Mouse (Mus musculus) layer of hippocampus, adult 8-10 months (tissue): Measurements from ENCODE around the gene Sctr. TPM values are rescaled to one million over a fixed set of nuclear protein-coding genes. Genes with fewer than 3 reads are reported as not detected.
A peak's percentile ranks its signal among the peaks of the same experiment; 100 is the strongest.

Source experiments
- DNase-seq, 2 experiments: peaks; one replicate each; pipeline ENCODE4 v3.0.0; 2022; ENCODE audit warnings: low spot score in 2 of 2
- total RNA-seq, 4 experiments: library from RNA; stranded (reverse); gene quantifications; 2 replicates each; pipeline ENCODE4 v1.2.4; 2022

Gene Sctr
- 1 to 10 TPM; 1.1 to 2.7 (median 1.7) TPM for total RNA-seq

DNA sequence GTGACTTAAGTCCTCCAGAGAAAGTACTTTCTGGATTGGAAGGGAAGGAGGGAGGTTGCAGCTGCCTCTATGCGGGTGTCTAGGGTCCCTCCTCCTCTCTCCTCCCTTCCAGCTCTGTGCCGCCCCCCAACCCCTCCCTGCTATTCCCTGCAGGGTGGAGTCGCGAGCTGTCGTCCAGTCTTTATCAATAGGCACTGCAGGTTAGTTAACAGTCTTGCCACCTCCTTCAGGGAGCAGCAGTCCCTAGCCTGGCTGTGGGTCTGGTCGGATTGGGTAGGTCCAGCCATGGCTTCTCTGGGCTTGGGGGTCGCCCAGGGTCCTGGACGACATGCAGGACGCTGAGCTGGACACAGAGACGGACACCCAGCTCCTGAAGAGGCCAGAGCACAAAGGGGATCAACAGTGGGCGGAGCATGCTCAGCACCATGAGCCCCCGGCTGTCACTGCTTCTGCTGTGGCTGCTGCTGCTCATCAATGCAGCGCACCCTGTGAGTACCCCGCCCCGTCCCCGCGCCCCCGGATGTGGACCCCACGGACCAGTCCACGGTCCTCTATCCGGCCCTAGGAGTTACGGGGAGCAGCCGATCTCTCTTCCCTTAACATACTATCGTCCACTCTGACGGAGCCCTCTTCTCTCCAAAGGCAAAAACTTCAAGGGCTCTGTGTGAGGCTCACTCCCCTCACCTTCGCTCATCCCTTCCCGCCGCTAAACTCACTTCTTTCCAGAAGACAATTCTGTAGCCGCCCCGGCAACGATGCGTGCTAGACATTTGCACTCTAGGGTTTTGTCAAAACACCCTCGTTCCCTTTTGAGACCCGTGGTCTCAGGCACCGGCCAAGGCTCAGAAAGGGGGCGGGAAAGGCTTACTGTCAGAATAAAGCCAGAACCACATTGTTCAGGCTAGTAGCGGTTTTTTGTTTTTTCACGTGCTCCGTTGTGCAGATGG lies at the start of gene Sctr:
Sctr (plus strand) TSS at position 51 of the 947 bp plus-strand sequence.
- DNase-seq: no peak

- DNase-seq: peak; percentile 16 to 19
These were observed 48.9 kb upstream of the Sctr start for GRCm38 (mm10) chr1:119957716-119958222.

DNA sequence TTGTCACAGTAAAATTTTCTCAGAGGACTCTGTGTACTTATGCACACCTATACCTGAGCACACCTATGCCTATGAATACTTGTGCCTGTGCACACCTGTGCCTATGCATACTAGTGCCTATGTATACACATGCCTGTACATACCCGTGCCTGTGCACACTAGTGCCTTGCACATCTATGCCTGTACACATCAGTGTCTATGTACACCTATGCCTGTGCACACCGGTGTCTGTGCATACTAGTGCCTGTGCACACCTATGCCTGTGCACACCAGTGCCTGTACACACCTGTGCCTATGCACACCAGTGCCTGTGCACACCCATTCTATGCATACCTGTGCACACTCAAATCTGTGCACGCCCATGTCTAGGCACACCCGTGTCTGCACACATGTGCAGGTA lies 47.2 kb upstream of the Sctr start:
- no peak for DNase-seq

DNA sequence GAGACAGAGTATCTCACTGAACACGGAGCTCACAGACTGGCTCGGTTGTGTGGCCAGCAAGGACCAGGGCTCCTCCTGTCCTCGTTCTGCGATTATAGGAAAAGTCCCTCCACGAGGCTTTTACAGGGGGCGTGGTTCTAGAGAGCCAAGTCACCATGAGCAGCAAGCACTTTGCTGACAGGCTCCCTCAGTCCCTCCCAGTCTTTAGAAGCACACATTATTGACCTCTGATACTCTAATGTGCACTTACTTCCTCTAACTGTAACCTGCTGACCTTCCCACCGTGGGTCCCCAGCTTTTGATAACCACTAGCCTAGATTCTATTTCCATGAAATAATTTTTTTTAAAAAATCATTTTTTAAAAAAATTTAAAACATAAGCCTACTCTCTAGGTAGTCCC lies 46.8 kb upstream of the Sctr start:
- DNase-seq: no peak

GRCm38 (mm10) chr1:119965804-119966514 lies 40.7 kb upstream of the Sctr start:
- no peak for DNase-seq

DNA sequence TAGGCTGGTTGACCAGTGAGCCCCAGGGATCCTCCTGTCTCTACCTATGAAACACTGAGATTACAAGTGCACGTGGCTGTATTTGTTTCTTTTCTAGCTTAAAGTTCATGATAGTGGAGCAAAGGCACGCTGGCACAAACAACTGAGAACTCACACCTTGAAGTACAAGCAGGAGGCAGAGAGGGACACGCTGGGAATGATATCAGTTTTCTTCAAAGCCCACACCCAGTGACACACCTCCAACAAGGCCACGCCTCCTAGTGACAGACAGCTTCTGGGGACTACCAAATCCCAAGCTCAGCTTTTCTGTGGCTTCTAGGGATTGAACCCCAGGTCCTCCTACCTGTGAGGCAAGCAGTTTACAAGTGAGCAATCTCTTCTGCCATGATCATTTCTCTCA lies 33.6 kb upstream of the Sctr start:
- no peak for DNase-seq

GRCm38 (mm10) chr1:119975141-119975540 lies 31.6 kb upstream of the Sctr start:
- DNase-seq: no peak

DNA sequence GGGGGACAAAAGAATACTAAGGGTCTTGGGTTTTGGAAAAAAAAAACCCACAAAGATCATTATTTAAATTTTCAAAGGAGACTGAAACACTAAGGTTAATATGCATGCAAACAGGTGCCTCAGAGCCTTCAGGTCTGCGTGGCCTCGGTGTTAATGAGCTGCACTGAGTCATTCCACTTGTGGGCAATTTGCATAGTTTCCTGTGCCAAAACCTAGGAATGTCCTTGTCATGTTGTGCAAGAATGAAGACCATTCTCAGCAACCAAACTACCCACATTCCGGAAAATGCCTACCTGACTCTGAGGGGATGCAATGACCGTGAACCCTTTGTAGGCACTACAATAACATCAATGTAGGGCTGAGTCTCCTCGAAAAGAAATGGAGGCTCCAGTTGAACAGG lies 20.1 kb upstream of the Sctr start:
- no peak for DNase-seq

DNA sequence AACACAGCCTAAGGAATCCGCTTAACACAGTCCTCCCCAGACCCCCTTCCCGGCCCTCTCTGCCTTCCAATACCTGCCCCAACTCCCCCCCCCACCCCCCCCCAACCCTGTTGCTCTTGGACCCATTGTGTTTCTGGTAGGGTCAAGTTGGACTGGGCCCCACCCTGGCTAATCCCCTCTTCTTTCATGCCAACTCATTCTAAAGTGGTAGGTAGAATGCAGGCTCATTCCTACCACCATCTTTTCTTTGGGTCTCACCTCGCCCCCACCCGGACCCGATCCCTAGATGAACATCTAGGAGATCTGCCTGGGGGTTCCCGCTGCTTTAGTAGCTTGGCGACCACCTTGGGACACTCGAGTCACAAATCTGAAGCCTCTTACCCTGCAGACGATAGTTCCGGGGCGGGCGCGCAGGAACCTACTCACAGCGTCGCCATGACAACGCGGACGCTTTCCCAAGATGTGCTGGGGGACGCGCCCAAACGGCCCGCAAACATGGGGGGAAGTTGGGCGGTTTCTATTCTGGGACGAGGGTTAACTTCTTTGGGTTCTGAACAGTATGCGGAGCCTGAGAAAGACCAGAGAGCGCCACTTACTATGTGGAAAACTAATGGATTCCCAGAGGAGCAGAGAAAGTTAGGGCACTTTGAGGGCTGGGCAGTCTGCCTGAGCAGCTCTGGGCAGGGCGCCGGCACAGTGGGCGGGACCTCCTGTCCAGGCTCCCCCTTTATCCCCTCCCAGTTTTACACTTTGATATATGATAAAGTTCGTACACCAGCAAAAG lies 9.7 kb upstream of the Sctr start, which contains the start of gene Cfap221:
Cfap221 (minus strand) TSS at position 437 of the 784 bp plus-strand sequence.
- peak; percentile 22 to 34 for DNase-seq

DNA sequence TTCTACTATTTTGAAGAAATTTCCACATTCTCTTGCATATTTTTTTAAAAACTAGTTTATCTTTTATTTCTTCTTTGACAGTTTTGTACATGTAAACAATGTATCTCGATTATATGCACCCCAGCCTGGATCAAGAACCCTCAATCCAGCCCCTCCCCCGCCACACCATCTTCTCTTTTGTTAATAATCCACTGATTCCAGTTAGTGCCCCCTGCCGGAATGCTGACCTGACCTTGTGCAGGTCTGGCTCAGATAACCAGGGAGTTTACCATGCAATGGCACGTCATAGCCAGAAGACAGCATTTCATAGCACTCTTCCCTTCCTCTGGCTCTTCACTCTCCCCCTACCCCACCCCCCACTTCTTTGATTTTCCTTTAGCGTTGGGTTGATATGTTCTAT lies 9.1 kb upstream of the Sctr start:
- DNase-seq: no peak

GRCm38 (mm10) chr1:120007851-120008588 lies 1.3 kb downstream of the Sctr start:
- DNase-seq: no peak

DNA sequence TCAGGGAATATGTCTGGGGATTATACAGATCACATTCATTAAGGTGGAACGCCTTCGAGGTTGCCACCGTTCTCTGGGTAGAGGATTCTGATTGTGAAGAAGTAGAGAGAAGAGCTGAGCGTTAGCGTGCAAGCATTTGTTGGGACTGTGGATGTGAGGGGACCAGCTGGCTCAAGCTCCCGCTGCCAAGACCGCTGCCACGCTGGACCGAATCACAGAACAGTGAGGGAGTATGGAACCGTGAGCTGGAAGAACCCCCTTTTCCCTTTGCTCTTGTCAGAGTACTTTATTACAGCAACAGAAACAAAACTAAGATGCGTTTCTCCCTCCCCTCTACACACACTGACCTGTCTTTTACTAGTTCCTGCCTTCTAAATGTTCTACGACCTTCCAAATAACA lies 5.9 kb downstream of the Sctr start:
- DNase-seq: no peak

- DNase-seq: peak in 1 of 2 experiments; percentile 46
These were observed 6.4 kb downstream of the Sctr start for GRCm38 (mm10) chr1:120013111-120013510.

DNA sequence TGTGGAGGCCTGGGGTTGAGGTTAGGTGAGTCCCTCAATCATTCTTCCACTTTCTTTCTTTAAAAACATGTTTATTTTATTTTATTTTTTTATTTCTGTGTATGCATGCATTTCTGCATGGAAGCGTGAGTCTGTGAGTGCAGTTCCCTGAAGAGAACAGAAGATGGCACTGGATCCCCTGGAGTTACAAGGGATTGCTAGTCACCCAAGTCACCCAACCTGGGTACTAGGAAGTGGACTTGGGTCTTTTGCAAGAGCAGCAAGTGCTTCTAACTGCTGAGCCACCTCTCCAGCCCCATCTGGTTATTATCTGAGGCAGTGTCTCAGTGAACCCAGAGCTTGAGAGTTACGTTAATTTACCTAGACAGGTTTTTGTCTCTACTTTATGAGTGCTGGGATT lies 9.5 kb downstream of the Sctr start:
- no peak for DNase-seq

DNA sequence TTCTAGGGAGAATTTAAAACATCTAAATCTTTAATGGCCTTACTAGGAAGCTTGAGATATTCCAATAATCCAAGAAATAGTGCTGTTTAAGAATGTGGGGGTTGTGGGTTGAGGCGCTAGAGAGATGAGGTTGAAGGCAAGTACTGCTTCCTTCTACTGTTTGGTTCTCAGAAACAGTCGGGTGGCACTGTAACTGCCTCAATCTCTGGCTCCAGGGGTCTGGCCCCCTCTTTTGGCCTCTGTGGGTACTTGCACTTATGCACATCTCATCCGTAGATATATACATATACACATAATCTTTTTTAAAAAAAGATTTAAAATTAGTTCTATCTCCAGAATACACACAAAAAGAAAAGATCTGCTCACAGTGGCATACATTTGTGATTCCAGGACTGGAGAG lies 12.2 kb downstream of the Sctr start:
- DNase-seq: no peak

DNA sequence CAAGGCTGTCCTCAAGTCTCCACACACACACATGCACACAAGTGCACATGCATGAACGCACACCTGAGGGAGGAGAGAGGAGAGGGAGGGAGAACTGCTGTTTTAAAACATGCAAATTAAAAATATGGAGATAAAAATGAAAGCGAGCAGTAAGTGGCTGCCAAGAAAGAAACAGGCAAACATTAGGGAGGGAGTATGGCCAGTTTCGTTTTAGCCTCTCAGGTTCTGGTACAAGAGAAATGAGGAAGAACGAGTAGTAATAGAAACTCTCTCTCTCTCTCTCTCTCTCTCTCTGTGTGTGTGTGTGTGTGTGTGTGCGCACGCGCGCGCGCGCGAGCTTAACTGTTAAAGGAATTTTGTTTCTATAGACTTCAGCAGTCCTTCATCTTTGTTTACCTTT lies 12.7 kb downstream of the Sctr start:
- DNase-seq: no peak

GRCm38 (mm10) chr1:120020322-120020897 lies 13.7 kb downstream of the Sctr start:
- DNase-seq: no peak

DNA sequence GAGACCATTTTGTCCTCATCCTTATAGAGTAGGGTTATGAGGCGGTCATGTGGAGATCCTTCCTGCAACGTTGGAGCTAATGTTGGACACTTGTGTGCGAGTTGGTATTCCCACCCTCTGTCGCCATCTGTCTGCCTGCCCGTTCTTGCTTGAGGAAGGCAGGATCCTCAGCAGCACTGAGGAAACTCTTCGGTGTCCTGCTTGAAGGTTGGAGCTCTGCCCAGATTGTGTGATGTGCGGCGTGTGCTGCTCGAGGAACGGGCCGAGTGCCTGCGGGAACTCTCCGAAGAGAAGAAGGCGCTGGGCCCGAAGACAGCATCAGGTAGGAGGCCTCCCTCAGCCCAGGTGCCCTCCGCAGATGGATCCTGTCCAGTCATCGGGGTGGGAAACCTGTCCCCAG lies 15.3 kb downstream of the Sctr start:
- DNase-seq: peak in 1 of 2 experiments; percentile 23

DNA sequence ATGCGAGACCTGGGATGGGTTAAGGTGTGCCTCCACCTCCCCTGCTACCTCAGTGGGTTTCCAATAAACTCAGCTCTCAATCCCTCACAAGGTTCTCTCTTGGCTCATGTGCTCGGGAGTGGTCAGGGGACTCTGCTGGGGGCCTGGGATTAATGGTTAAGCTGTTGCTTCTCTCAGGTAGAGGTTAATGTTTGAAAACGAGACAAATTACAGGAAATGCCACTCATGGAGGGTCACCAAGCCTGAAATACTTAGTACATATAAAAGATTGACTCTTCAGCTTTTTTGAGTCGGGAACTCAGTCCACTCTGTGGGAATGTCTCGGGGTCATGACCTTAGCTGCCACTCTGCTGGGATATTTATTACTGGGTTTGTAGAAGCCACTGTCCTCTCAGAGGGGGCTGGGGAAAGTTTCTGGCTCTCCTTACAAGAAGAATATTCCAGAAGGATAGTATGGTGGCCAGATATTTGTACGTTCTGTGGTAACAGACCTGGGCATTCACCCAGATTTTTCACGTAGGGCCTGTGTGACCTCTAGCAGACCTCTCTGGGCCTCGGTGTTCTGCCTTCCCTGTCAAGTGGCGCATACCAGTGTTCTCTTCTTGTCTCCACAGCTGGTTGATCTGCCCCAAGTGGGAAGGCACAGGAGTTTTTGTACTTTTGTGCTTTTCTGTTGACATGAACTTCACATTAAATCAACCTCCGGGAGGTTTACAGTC lies 17.8 kb downstream of the Sctr start:
- DNase-seq: no peak

- DNase-seq: no peak
These were observed 18.4 kb downstream of the Sctr start for GRCm38 (mm10) chr1:120025050-120025439.
